Mouse (Mus musculus) forebrain, embryonic 11.5 days (tissue): ENCODE measurements around the gene Gm5475. TPM values are rescaled to one million over a fixed set of nuclear protein-coding genes. Genes with fewer than 3 reads are reported as not detected.

Source experiments
- ATAC-seq: fragments of 200-750 bp; cut with Nextera tagmentation; replicated peaks from 2 replicates; pipeline ENCODE4 v1.8.0; 2017; ENCODE audit warnings: moderate TSS enrichment; ENCODE audit not compliant: low FRiP score
- DNase-seq: peaks from one replicate; pipeline ENCODE4 v3.0.0-alpha.2; 2017; ENCODE audit warnings: low spot score
- H3K27ac ChIP-seq: fragments of 300-500 bp; sonication (generic); 2 replicates; pipeline ENCODE4 v1.5.1; 2014; ENCODE audit warnings: low read depth, low read length
- H3K27me3 ChIP-seq: fragments of 300-500 bp; sonication (generic); 2 replicates; pipeline ENCODE4 v1.6.1; 2014; ENCODE audit warnings: mild to moderate bottlenecking, low read length, mixed read lengths; ENCODE audit not compliant: control insufficient read depth, insufficient read depth
- H3K36me3 ChIP-seq: fragments of 300-500 bp; sonication (generic); 2 replicates; pipeline ENCODE4 v1.6.1; 2014; ENCODE audit warnings: mild to moderate bottlenecking, low read length, moderate library complexity, mixed read lengths; ENCODE audit not compliant: control insufficient read depth, insufficient read depth
- H3K4me1 ChIP-seq: fragments of 300-500 bp; sonication (generic); replicated peaks from 2 replicates; pipeline ENCODE4 v1.6.1; 2014; ENCODE audit warnings: low read length, mixed read lengths; ENCODE audit not compliant: control insufficient read depth, insufficient read depth
- H3K4me2 ChIP-seq: fragments of 300-500 bp; sonication (generic); 2 replicates; pipeline ENCODE4 v1.6.1; 2014; ENCODE audit warnings: low read depth, mild to moderate bottlenecking, low read length, moderate library complexity, mixed read lengths; ENCODE audit not compliant: severe bottlenecking
- H3K4me3 ChIP-seq: fragments of 300-500 bp; sonication (generic); 2 replicates; pipeline ENCODE4 v1.5.1; 2014; ENCODE audit warnings: low read depth, low read length
- H3K9ac ChIP-seq: fragments of 300-500 bp; sonication (generic); 2 replicates; pipeline ENCODE4 v1.6.1; 2014; ENCODE audit warnings: low read length
- H3K9me3 ChIP-seq: fragments of 300-500 bp; sonication (generic); 2 replicates; pipeline ENCODE4 v1.6.1; 2016; ENCODE audit warnings: low read length, mixed read lengths; ENCODE audit not compliant: control insufficient read depth
- WGBS: fragments of 180-500 bp; shearing (Covaris S2); extraction: QIAGEN DNeasy Blood & Tissue Kit; methylation state at CpG from one replicate; pipeline ENCODE4 v1.1.7; 2014; 5-methylcytosine and 5-hydroxymethylcytosine counted together
- polyA plus RNA-seq: library from polyadenylated mRNA; unstranded; fragments of >200 nt; fragmentation: Nextera tagmentation; extraction: Ambion mirVana; gene quantifications from 2 replicates; pipeline ENCODE4 v1.2.1, GENCODE M21; 2014

Gm5475 gene
- polyA plus RNA-seq, 1 experiment from 2014 or later: not detected

DNA sequence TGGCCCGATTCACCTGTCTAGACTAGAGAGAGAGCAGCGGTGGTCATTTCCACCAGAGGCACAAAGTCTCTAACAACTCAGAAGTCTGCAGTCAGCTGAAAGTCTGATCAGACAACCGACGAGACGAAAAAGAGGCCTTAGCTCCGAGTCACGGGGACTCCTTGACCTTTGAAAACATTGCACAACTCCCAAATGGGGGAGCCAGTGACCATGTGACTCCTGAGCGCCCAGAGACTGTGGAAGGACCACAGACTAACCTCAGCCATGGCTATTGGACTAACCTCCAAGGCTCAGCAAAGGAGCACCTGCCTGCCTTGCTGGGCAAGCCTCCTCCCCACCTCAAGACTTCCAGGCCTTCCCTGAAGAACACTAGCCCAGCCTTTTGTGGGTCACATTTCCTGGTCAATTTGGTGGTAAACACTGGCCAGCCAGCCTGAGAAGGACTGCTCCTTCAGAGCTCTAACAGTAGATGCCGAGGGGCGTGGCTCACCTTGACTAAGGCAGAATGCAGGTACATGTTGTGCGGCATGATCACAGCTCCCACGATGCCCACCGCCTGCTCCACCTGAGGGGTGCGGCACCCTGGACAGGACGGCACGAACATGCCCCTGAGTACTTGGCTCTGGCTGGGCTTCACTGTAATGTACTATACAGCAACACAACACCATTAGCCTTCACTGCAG, 18.5 kb upstream of the Gm5475 start:
- Histone ChIP-seq H3K4me3 (no peak overlapping the region), H3K27ac (no peak overlapping the region), H3K4me1 (no peaks in the 10 kb centered on the region), H3K27me3 (no peaks in the 10 kb centered on the region), H3K9me3 (no peaks in the 10 kb centered on the region), H3K36me3 (peaks cover 18% of the 10 kb centered on the region; the same call in 1 of the 2 replicates), H3K4me2 (no peak overlapping the region), H3K9ac (no peak overlapping the region)
- WGBS: 91% methylated on average over 16 of the region's 16 CpGs
- no peak for DNase-seq
- ATAC-seq: no peak

DNA sequence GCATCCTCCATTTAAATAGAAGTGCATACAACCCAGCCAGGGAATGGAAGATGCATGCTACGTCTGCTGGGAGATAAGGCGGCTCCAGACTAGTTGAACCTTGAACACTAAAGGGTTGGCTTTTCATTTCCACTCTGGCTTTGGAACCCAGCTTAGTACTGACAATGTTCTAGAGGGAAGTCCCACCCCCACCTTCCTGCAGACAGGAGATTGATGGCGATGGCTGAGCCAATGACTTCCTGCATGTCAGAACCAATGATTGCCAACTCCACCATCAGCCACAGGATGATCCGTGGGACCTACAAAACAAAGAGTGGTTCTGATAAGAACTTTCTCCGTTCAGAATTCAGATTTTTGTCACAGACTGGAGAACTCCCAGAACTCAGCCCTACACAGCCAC, 15.9 kb upstream of the Gm5475 start:
- 88% methylated on average over 5 of the region's 5 CpGs for WGBS
- H3K27ac ChIP-seq: no peak overlapping the region
- no peak overlapping the region for H3K9ac ChIP-seq
- peaks cover 2% of the 10 kb centered on the region; the same call in 1 of the 2 replicates for H3K36me3 ChIP-seq
- no peak for DNase-seq
- no peak for ATAC-seq
- H3K27me3 ChIP-seq: no peaks in the 10 kb centered on the region
- no peaks in the 10 kb centered on the region for H3K9me3 ChIP-seq
- H3K4me2 ChIP-seq: no peak overlapping the region
- no peak overlapping the region for H3K4me3 ChIP-seq
- no peaks in the 10 kb centered on the region for H3K4me1 ChIP-seq

DNA sequence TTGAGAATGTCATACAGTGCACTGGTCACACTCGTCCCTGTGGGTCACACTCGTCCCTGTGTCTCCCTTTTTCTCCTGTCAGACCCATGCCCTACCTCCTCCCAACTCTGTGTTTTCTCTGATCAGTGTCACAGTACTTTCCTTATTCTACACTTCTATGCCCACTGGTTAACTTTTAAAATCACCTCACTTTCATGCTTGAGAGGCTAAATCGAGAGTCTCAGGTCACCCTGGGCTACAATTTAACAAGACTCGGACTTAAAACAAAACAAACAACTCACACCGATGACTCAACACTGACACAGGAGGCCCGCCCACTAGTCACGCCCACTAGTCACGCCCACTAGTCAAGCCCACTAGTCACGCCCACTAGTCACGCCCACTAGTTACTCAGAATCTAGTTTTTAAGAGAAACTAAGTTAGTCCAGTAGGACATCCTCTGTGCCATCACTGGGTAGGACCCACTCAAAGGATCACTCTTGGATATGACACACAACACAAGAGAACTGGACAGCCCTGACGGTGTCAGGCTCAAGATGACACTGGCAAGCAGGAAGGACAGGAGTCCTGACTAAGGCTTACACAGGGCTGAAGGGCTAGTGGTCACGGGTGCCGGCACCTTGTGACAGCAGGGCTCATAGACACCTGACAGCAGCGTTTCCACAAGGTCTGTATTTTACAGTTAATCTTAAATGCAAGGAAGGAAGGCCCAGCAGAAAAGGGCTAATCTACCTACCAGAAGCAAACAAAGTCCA, 10.9 kb upstream of the Gm5475 start:
- H3K4me2 ChIP-seq: no peak overlapping the region
- DNase-seq (no peak), ATAC-seq (no peak)
- 68% methylated on average over 14 of the region's 14 CpGs for WGBS
- H3K9ac ChIP-seq: no peak overlapping the region
- H3K27me3 ChIP-seq: no peaks in the 10 kb centered on the region
- H3K4me1 ChIP-seq: no peaks in the 10 kb centered on the region
- no peak overlapping the region for H3K27ac ChIP-seq
- no peak overlapping the region for H3K4me3 ChIP-seq
- H3K36me3 ChIP-seq: no peaks in the 10 kb centered on the region; the same call in 1 of the 2 replicates
- no peaks in the 10 kb centered on the region for H3K9me3 ChIP-seq

DNA sequence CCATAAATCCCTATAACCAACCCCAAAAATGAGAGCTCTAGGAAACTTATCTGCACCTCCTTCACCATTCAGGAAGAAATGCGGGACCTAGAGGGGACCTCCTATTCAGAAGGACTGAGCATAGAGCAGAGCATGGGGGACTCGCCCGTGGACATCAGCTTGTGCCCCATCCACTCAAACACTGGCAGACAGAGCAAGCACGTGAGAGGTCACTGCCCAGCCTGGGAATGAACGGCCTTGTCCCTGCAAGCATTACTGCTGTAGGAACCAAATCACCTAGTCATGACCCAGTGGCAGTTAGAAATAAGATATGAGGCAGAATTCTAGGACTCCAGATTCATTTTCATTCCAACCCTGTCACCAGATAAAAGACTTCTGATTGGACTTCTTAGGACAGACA, 10.2 kb upstream of the Gm5475 start:
- H3K36me3 ChIP-seq: no peaks in the 10 kb centered on the region; the same call in 1 of the 2 replicates
- H3K27me3 ChIP-seq: no peaks in the 10 kb centered on the region
- no peak overlapping the region for H3K27ac ChIP-seq
- no peak overlapping the region for H3K4me2 ChIP-seq
- DNase-seq (no peak), ATAC-seq (no peak)
- H3K4me3 ChIP-seq: no peak overlapping the region
- WGBS: 92% methylated on average over 5 of the region's 5 CpGs
- no peak overlapping the region for H3K9ac ChIP-seq
- no peaks in the 10 kb centered on the region for H3K9me3 ChIP-seq
- H3K4me1 ChIP-seq: no peaks in the 10 kb centered on the region

DNA sequence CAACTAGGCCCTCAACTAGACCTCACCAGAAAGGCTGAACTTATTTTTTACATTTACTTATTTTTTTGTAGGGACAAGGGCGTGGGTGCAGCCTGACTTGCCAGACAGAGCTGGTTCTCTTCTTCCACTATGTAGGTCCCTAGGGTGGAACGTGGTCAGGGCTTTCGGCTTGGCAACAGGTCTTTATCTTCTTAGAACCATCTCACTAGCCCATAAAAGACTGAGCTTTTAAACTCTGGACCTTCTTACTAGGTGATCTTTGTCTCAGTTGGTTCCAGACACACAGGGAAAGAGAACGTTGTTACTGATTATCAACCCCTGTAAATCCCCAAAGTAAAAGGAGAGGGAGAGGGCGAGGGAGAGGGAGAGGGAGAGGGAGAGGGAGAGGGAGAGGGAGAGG, 8.6 kb upstream of the Gm5475 start:
- no peaks in the 10 kb centered on the region; the same call in 1 of the 2 replicates for H3K36me3 ChIP-seq
- H3K9ac ChIP-seq: no peak overlapping the region
- no peak overlapping the region for H3K27ac ChIP-seq
- WGBS: 84% methylated on average over 4 of the region's 5 CpGs
- H3K4me3 ChIP-seq: no peak overlapping the region
- no peaks in the 10 kb centered on the region for H3K9me3 ChIP-seq
- H3K4me1 ChIP-seq: no peaks in the 10 kb centered on the region
- DNase-seq (no peak), ATAC-seq (no peak)
- H3K27me3 ChIP-seq: no peaks in the 10 kb centered on the region
- H3K4me2 ChIP-seq: no peak overlapping the region

DNA sequence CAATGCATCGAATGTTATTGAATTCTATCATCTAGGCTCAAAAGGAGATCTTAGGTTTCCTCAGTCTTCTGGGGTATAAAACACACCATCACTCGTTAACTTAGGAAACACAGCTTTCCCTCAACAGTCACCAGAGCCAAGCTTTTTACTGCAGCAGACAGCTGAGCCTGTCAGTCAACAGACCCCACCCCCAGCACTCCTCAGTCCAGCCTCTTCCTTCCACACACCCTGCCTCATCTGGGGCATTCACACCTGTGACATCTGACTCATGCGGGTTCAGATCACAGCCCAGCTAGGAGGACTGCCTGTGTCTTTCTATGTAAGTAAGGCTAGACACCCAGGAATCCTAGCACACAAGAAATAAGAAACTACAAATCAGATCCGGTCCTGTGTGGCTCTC, 7.9 kb upstream of the Gm5475 start:
- Histone ChIP-seq H3K27me3 (no peaks in the 10 kb centered on the region), H3K36me3 (no peaks in the 10 kb centered on the region; the same call in 1 of the 2 replicates), H3K9ac (no peak overlapping the region), H3K4me3 (no peak overlapping the region), H3K9me3 (no peaks in the 10 kb centered on the region), H3K4me1 (no peaks in the 10 kb centered on the region), H3K27ac (no peak overlapping the region), H3K4me2 (no peak overlapping the region)
- ATAC-seq (no peak), DNase-seq (no peak)
- WGBS: 77% methylated on average over 4 of the region's 4 CpGs

DNA sequence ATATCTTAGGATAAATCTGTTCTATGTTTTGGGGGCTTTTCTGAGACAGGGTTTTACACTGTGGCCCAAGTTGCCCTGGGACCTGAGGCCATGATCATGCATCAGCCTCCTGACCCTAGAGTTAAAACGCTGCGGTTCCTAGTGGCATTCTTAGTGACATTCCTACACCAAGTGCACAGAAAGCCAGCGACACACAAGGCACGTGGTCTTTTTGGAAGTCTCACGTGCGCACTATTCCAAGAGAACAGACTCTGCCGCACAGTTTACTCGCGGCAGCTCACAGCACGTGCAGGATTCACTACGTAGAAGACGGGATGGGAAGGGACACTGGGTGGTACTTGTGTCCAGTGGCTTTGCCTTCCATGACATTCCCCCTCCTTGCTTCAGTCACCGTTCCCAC, 7.0 kb upstream of the Gm5475 start:
- H3K9me3 ChIP-seq: no peaks in the 10 kb centered on the region
- H3K4me1 ChIP-seq: no peaks in the 10 kb centered on the region
- H3K9ac ChIP-seq: no peak overlapping the region
- H3K4me3 ChIP-seq: no peak overlapping the region
- WGBS: 98% methylated on average over 13 of the region's 13 CpGs
- H3K36me3 ChIP-seq: no peaks in the 10 kb centered on the region; the same call in 1 of the 2 replicates
- H3K27ac ChIP-seq: no peak overlapping the region
- no peak overlapping the region for H3K4me2 ChIP-seq
- no peaks in the 10 kb centered on the region for H3K27me3 ChIP-seq
- no peak for DNase-seq
- ATAC-seq: no peak

DNA sequence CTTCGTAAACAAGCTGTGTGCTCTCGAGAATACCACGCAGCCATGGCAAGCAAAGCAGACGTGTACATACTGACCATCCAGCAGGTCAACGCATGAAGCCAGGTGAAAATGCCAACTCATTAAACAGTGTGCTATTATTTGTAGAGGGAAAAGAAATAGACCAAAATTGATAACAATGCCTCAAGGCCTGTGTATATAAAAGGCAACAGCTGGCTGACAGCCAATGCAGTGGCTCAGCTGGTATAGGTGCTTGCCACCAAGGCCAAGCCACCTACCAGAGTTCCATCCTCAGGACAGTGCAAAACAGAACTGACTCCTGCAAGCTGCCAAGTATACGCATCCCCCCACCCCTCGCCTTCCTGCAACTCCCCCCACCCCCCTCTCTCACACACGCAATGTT, 6.3 kb upstream of the Gm5475 start:
- H3K27ac ChIP-seq: no peak overlapping the region
- H3K4me3 ChIP-seq: no peak overlapping the region
- ATAC-seq (no peak), DNase-seq (no peak)
- no peak overlapping the region for H3K9ac ChIP-seq
- no peak overlapping the region for H3K4me2 ChIP-seq
- 90% methylated on average over 8 of the region's 8 CpGs for WGBS
- no peaks in the 10 kb centered on the region for H3K4me1 ChIP-seq
- no peaks in the 10 kb centered on the region for H3K27me3 ChIP-seq
- no peaks in the 10 kb centered on the region for H3K36me3 ChIP-seq
- H3K9me3 ChIP-seq: no peaks in the 10 kb centered on the region
